Comparison of ENCODE assay signal across 25 mouse cellular contexts in the genomic region with DNA sequence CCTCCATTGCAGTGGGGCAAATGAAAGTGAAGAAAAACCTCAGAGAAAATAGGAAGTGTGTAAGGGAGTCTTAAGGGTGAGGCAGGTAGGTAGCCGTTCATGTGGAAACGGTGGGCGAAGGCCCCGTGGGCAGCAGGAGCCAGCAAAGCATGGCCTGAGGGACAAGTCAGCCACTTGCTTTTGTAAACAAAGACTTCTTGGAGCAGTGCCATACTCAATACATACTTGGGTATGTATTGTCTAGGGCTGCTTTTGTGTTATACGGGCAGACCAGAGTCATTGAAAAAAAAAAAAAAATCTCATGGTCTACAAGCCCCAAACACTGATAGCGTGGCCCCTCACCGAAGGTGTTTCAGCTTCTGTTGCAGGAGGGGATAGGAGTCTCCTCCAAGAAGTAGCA.
DNase-seq lines count a peak whose midpoint lies in the region; ATAC-seq and TF ChIP-seq lines count a peak whose summit lies in the region.
"Had no signal": no experiment of that assay in that cellular context is flagged by ENCODE, and none has a peak within 500 bp of the region (broad histone marks: within the 10 kb centered on the region; RNA-seq: fewer than 3 reads in every experiment).

No protein-coding gene starts in this region.

- 0 out of 2 replicates have a peak, but pooled peaks cover 5% of the 10 kb centered on the region for H3K36me3 ChIP-seq in lung, postnatal 0 days (ENCODE audit: insufficient read depth, low read length)
- H3K36me3 ChIP-seq: forebrain, embryonic 15.5 days; hindbrain, embryonic 13.5 days; kidney, embryonic 15.5 days; liver, embryonic 13.5 days had no signal

- H3K4me1 ChIP-seq in lung, postnatal 0 days (ENCODE audit: insufficient read depth, low read depth, low read length), result peaks cover 38% of the 10 kb centered on the region
- peaks cover 43% of the 10 kb centered on the region for H3K4me1 ChIP-seq in olfactory bulb, adult 2 months (ENCODE audit: control insufficient read depth, insufficient read depth, low read length)
- H3K4me1 ChIP-seq: megakaryocyte, embryonic 14.5 days had no signal

- no peak for DNase-seq in layer of hippocampus, adult 2 months (ENCODE audit: low spot score in 2 of 2)
- DNase-seq in layer of hippocampus, postnatal 14 days (ENCODE audit: low spot score in 2 of 2), result no peak
- peak; percentile 76 for DNase-seq in lung, postnatal 0 days (ENCODE audit: low spot score)
- no peak for DNase-seq in lung, postnatal 14 days
- DNase-seq in left cerebral cortex, postnatal 4 days, result no peak
- DNase-seq: adrenal gland, postnatal 25 days; B cell, adult 2 months; cerebellum, postnatal 10 days; gastrocnemius, postnatal 36 days; heart, adult 18-20 months; heart, postnatal 36 days; kidney, adult 18-20 months; kidney, postnatal 4 days; liver, embryonic 13.5 days had no signal

- H3K9ac ChIP-seq in lung, postnatal 0 days (replicated peaks; ENCODE audit: low read depth), result no peak overlapping the region
- H3K9ac ChIP-seq: forebrain, embryonic 15.5 days; hindbrain, embryonic 13.5 days; kidney, embryonic 15.5 days; limb, embryonic 15.5 days; liver, embryonic 13.5 days; midbrain, embryonic 12.5 days; neural tube, embryonic 12.5 days had no signal

- no peak overlapping the region for H3K4me2 ChIP-seq in lung, postnatal 0 days (replicated peaks; ENCODE audit: low read depth, low read length)
- H3K4me2 ChIP-seq: forebrain, embryonic 15.5 days; heart, embryonic 11.5 days; hindbrain, embryonic 13.5 days; kidney, embryonic 15.5 days; limb, embryonic 15.5 days; liver, embryonic 13.5 days; midbrain, embryonic 12.5 days; neural tube, embryonic 12.5 days had no signal

- TF ChIP-seq EP300 in lung, postnatal 0 days (IDR thresholded peaks at IDR 0.05), result 0 out of 2 replicates have a peak, but pooled peaks have one; percentile 33

- no peak for TF ChIP-seq CTCF in layer of hippocampus, adult 2 months (conservative IDR thresholded peaks at IDR 0.05)
- TF ChIP-seq CTCF in lung, postnatal 0 days (IDR thresholded peaks at IDR 0.05), result no peak
- no peak for TF ChIP-seq CTCF in olfactory bulb, adult 2 months (IDR thresholded peaks at IDR 0.05; ENCODE audit: insufficient read depth, low read depth, low read length)

- 22% methylated on average over 7 of the region's 7 CpGs for WGBS in lung, postnatal 0 days
- 55% methylated on average over 7 of the region's 7 CpGs for WGBS in olfactory bulb, adult 2 months

- no peaks in the 10 kb centered on the region for H3K9me3 ChIP-seq in lung, postnatal 0 days (ENCODE audit: low read length)
- H3K9me3 ChIP-seq: forebrain, embryonic 10.5 days; forebrain, embryonic 15.5 days; hindbrain, embryonic 13.5 days; kidney, embryonic 15.5 days; limb, embryonic 15.5 days; liver, embryonic 13.5 days; midbrain, embryonic 12.5 days; neural tube, embryonic 12.5 days had no signal

- H3K27me3 ChIP-seq in lung, postnatal 0 days (replicated peaks; ENCODE audit: insufficient read depth, low read length), result no peaks in the 10 kb centered on the region
- H3K27me3 ChIP-seq: forebrain, embryonic 15.5 days; hindbrain, embryonic 13.5 days; kidney, embryonic 15.5 days; limb, embryonic 15.5 days; liver, embryonic 13.5 days; megakaryocyte, embryonic 14.5 days; midbrain, embryonic 12.5 days; neural tube, embryonic 12.5 days had no signal

- intact Hi-C loops in left cerebral cortex, postnatal 4 days (cut with DNase I), result no loop called here

- ATAC-seq in lung, postnatal 0 days, result peak; percentile 34; the same call in 1 of the 2 replicates
- ATAC-seq: forebrain, embryonic 15.5 days had no signal

- peak overlapping the region; percentile 59 for H3K27ac ChIP-seq in layer of hippocampus, adult 2 months
- H3K27ac ChIP-seq in lung, postnatal 0 days (ENCODE audit: low read length), result peak overlapping the region; percentile 70
- H3K27ac ChIP-seq in olfactory bulb, adult 2 months (ENCODE audit: insufficient read depth, low read depth, low read length), result peak overlapping the region; percentile 59
- H3K27ac ChIP-seq: forebrain, embryonic 10.5 days; forebrain, embryonic 15.5 days; hindbrain, embryonic 13.5 days; kidney, embryonic 15.5 days; limb, embryonic 15.5 days; liver, embryonic 13.5 days; midbrain, embryonic 12.5 days; neural tube, embryonic 12.5 days had no signal

- TF ChIP-seq POLR2A in olfactory bulb, adult 2 months (IDR thresholded peaks at IDR 0.05; ENCODE audit: insufficient read depth, low read depth, low read length), result no peak

- H3K4me3 ChIP-seq in layer of hippocampus, adult 2 months, result no peak overlapping the region
- no peak overlapping the region for H3K4me3 ChIP-seq in lung, postnatal 0 days (ENCODE audit: low read depth, low read length)
- H3K4me3 ChIP-seq in olfactory bulb, adult 2 months (ENCODE audit: insufficient read depth, low read depth, low read length), result no peak overlapping the region
- H3K4me3 ChIP-seq: forebrain, embryonic 10.5 days; forebrain, embryonic 15.5 days; hindbrain, embryonic 13.5 days; kidney, embryonic 15.5 days; limb, embryonic 15.5 days; liver, embryonic 13.5 days; megakaryocyte, embryonic 14.5 days; midbrain, embryonic 12.5 days; myocyte; neural tube, embryonic 12.5 days had no signal
